Mouse (Mus musculus) megakaryocyte progenitor cell, adult 5-6 weeks (primary cell): ENCODE results near the gene Slc43a1. TPM values are rescaled to one million over a fixed set of nuclear protein-coding genes. Genes with fewer than 3 reads are reported as not detected.

ENCODE experiments used
- ATAC-seq: replicated peaks from 2 replicates; pipeline ENCODE4 v1.8.0; 2016; ENCODE audit warnings: mild to moderate bottlenecking, moderate TSS enrichment, inconsistent platforms; ENCODE audit not compliant: poor library complexity
- total RNA-seq, 2 experiments: library from RNA; stranded (forward) in 1 of 2; stranded (reverse) in 1 of 2; fragments of 157-497, 149-512 nt in 1 of 2; fragments of 200-1000 nt in 1 of 2; gene quantifications; 2 replicates each; pipeline versions ENCODE4 v1.2.3 to v1.2.4; 2015 to 2017

The Slc43a1 gene
- total RNA-seq, 2 experiments from 2014 or later = 14.2 to 33.4 TPM

DNA sequence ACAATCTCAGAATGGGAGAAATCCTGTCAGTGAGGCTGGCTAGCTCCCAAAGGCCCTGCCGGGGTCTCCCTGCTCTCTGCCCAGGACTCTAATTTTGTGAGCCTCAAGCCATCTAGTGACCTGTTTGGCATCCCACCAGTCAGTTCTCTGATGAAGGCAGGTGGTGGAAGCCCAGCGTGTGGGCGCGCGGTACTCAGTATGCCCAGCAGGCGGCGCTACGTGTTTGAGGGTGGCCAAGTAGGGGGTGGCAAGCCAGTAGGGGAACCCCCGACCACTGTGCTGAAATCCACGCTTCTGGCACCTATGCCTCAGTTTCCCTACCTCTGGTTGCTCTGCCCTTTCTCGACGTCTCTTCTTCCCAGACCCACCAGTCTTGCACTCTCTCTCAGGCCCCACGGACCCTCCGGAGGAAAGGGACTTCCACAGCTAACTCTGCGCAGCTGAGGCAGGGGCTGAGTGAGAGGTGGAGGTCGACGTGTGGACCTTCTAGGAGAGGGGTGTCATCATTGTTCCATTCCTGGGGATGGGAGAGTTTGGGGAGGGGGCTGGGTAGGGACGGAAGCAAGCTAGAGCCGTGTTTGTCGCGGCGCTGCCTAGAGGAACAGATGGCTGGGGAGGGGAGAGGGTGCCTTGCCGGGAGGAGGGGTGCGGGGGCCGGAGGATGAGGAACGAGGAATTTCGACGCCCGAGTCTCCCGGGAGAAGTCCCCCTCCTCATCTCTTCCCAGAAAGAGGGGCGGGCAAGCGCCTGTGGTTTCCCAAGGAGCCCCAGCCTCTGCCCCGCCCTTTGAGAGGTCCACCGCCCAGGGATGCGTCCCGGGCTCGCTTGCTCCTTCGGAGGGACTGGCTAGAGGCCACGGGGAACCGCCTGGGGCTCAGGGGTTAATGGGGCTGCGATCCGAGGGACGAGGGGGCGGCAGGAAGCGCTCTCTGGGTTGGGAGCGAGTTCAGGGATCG is 27.2 kb downstream of the Slc43a1 start:
- ATAC-seq = peak; percentile 47

DNA sequence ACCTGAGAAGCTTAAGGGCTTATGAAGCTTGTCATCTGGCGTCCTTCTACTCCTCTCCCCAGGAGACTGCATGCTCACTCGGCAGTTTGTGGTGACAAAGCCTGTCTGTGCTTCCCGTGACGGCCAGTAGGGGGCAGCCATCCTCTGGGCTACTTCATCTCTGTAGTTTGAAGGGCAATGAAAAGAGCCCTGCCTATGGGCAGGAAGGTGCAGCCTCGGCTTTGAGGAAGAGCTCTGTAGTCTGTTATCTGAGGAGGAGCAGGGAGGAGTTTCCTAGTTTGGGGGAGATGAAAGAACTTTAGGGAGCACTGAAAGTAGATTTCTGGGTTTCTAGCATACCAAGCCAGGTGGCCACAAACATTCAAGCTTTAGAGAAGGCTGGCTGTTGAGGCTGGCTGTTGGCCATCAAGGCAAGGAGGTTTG is 29.9 kb downstream of the Slc43a1 start:
- ATAC-seq = peak; percentile 74

DNA sequence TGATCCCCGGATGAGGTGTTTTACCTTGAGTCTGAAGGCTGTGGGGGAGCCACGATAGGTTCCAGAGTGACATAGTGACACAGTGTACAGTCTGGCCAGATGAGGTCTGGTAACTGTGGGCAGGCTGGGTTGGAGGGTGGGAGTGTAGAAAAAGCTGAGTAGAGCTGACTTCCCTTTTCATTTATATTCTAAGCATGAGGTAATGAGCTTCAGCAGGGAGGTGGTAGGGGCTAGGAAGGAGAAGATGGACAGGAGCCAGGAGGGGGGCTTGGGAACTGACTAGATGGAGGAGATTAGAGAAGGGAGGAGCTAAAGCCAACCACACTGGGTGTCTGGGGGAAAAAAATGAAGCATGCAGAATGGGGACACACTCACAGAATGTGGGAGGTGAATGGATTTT is 30.3 kb downstream of the Slc43a1 start:
- peak; percentile 33 for ATAC-seq

DNA sequence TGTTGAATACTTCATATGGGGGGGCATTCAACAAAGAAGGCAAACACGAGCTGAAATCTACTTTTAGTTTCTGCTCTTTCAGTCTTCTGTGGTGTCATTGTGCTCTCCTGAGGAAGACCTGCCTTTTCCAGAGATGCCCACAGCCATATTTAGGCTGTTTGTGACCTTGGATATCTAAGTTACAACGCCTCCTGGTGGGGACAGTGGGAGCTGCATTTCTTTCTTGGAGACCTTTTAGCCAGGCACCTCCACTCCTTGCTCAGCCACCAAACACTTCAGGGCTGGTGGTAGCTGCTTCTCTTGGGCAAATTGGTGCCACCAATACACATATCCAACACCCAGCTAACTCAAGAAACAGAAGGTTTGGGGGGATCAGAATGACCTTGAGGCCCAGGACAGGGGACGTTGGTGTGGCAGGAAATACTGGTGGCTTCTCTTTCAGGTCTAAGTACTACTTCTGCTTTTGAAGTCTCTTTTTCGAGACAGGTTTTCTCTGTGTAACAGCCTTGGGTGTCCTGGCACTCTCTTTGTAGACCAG is 32.0 kb downstream of the Slc43a1 start:
- ATAC-seq = peak; percentile 15; the same call in 1 of the 2 replicates

DNA sequence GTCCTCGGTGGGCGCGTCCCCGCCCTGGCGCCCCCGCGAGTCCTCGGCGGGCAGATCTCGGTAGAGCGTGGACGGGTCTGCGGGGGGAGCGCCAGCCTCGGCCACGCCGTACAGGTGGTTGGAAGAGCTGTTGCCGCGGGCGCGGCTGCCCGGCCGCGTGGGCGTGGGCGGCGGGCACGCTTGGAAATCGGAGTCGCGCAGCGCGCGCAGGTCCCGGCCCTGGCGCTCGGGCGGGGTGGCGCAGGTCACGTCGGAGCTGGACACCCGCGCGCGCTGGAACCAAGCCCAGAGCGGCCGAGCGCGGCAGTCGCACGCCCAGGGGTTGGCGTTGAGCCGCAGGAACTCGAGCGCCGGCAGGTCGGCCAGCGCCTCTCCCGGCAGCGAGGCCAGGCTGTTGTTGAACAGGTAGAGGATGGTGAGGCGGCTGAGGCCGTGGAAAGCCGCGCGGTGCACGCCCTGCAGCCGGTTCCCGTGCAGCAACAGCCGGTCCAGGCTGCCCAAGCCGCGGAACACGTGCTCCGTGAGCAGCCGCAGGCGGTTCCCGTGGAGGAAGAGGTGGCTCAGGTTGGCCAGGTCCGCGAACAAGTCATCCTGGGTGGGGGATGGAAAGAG is 33.6 kb downstream of the Slc43a1 start:
- ATAC-seq = 0 out of 2 replicates have a peak, but pooled peaks have one; percentile 6

DNA sequence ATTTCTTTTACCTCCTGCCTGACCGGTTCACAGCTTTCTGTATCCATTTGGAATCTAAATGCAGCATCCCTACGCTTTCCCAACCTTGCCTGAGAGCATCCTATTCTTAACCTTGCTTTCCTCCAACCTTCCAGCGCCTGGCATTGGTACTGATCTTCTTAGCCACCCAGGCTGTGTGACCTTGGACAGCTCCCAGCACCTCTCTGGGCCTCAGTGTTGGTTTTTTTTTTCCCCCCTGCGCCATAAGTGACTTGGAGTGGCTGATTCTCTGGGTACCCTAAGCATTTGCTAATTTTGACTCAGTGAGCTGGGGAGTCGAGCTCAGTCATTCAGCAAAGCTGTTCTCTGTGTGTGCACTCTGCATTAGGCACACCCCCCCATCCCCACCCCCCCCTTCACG is 37.2 kb downstream of the Slc43a1 start:
- no peak for ATAC-seq

DNA sequence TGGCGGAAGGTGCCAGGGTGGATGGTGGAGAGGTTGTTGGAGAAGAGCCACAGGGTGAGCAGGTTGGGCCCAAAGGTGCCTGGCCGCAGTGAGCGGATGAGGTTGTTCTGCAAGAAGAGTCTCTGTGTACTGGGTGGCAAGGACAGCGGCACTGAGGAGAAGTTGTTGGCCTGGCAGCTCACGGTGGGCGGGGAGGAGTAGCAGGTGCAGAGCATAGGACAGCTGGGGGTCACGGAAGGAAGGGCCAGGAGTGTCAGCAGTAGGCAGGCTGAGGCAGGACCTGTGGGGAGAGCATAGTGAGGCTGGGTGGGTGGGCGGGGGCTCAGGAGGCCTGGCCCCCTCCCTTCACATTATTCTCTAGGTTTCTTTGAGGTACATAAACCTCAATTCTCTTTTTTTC is 41.9 kb downstream of the Slc43a1 start:
- ATAC-seq = no peak

DNA sequence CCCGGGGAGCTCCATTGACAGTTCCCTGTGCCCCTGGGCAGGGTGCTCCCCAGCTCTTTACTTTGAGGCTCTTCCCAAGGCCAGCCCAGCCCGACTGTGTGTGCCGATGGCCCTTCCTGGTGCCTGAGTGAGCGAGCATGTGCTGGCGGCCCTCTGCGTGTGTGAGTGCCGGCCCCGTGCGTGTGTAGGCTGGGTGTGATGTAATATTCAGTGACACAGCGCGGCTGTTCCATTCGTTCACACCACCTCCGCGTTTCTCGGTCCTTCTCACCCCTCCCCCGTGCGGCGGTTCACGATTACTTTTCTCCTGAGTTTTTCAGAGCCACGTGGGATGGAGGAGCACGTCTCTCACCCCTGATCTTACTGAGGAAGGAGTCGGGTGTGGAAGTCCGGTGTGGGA is 44.0 kb downstream of the Slc43a1 start:
- ATAC-seq = peak; percentile 77

DNA sequence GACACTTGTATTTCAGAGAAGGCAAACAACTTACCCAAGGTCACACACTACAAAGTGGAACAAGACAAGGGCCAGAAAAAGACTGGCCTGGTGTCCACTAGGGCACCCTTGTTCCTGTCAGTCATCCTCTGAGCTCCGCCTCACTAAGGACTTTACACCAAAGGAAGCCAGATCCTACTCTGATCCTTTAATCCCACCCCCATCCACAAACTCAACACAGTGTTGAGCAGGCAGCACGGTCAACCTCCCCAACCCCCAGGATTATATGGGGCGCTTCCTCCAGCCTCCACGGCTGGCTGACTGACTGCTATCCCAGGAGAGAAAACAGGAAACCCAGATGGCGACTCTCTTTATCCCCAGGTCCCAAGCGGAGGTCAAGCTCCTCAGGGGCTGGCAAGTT is 44.4 kb downstream of the Slc43a1 start:
- no peak for ATAC-seq

DNA sequence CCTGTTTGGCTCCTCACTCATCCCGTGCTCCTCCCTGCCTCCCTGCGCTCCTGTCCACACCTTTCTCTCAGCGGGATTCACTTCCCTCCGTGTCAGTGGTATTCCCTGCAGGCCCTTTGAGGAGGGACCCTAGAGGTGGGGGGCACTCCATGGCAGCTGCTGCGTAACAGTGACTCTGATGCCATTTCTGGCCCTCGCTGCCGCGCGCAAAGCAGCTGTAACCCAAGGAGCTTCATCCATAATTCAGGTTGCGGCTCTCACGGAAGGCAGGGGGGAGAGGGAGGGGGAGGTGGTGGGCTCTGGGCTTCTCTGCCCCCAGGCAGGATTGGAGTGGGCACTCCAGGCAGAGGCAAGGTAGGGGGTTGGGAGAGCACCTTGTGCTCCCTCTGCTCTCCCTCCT is 44.9 kb downstream of the Slc43a1 start:
- no peak for ATAC-seq

DNA sequence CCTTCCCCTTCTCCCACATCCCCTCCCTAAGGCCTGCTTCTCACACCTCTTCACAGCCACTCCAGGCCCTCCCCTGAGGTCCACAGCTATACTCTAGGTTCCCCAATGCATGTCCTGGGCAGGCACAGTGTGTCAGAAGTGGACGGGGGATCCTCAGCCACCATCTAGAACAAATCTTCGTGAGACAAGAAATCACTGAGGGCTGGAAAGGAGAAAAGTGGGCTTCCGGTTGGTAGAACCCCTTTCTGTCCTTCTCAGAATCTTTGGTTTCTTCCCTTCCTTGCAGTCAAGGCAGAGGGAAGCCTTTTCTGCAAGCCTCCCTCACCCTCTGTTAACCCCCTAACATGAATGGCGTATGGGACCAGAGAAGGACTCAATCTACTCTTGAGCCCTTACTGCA is 45.3 kb downstream of the Slc43a1 start:
- no peak for ATAC-seq

DNA sequence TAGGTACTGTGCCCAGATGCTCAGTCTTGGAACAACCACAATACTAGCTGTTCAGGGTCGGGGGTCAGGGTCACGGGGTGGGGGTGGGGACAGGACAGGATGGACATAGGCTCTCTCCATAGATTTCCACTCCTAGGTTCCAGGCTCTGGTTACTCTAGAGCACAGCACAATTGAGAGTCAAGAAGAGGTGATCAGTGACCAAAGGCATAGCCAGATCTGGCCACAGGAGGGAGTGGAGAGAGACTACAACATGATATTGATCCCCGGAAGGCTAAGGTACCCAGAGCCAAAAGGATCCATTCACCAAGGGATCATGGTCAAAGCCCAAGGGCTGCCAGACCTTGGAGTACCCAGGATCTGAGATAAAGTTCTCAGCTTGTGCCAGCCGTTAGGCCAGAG is 46.0 kb downstream of the Slc43a1 start:
- ATAC-seq = no peak

DNA sequence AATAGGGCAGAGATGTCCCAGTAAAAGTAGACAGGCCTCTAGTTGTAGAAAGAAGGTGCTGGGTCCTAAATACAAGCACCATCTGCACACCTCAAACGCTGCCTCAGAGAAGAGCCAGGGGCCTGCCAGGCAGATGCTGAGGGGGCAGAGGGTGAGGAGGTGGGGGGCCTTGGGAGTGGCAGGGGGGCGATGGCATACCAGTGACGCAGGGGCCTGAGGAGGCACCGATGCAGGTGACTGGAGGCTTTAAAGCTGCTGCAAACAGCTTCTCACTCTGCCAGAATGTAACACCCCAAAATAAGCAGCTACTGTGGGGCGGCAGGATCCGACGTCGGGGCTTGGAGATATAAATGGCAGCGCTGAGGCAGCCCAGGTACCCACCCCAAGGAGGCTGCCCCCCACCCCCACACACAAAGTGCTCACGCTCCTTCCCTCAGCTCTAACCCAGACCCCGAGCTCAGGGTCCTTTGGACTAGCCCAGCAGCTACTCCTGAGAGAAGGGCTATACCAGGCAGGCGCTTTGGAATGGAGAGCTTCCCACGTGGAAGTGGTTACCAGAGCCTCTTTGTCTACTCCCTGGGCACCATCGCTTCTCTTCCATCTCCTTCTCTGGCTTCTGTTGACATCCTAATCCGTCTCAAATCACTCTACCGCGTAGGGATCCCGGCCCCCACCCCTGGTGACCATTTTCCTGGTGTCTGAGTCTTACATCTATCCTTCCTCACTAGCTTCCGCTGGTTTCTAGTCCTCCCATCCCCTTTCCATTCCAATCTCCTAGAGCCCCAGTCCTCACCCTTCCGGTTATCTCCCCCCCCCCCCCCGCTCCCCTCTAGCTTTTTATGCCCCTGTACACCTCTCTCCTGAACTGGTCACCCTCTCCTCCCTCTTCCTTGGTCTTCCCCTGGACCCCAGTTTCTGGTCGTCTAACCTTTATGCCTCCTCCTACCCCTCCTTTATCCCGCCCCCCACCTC is 46.7 kb downstream of the Slc43a1 start:
- ATAC-seq = no peak

DNA sequence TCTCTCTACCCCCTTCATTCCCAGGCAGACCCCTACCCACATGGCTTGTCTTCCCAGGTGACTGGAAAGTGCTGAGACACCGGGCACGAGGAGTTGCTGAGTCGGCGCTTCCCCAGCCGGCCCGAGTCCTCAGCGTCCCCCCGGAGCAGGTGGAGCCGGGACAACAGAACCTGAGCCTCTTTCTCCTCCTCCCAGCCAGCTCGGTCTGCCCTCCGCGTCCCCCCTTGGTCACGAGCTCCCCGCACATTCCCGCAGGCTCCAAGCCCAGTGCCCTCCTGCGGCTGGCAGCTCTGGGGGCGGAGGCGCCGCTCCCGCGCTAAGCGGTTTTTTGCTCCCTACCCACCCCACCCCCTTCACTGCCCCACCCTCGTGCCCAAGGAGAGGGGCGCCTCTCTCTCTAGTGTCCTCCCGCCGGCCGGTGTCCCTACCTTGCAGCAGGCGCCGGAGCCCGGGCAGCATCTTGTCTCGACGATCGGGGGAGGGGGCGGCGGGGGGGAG is 47.6 kb downstream of the Slc43a1 start, which contains the start of gene Rtn4rl2:
Gene Rtn4rl2 (minus strand): TSS at position 477 of the 498 bp plus-strand sequence.
- ATAC-seq = no peak

DNA sequence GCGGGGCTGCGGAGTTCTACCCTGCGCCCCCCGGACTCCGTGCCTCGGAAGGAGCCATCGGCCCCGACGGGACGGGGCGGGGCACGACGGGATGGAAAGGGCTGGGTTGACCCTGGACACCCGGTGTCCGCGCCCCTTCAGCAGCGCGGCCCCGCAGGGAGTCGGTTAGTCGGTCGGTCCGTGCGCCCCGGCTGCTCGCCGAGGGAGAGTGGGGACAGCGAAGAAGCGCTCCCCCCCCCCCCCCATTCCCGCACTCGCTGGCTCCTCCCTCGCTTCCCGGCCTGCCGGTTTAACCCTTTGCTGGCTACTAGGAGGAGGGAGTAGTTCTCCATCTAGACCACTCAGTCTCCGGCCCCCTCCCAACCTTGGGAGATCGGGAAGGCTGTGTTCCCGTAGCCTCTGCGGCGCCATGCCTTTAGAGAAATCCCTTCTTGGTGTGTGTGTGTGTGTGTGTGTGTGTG is 48.2 kb downstream of the Slc43a1 start:
- ATAC-seq = no peak

DNA sequence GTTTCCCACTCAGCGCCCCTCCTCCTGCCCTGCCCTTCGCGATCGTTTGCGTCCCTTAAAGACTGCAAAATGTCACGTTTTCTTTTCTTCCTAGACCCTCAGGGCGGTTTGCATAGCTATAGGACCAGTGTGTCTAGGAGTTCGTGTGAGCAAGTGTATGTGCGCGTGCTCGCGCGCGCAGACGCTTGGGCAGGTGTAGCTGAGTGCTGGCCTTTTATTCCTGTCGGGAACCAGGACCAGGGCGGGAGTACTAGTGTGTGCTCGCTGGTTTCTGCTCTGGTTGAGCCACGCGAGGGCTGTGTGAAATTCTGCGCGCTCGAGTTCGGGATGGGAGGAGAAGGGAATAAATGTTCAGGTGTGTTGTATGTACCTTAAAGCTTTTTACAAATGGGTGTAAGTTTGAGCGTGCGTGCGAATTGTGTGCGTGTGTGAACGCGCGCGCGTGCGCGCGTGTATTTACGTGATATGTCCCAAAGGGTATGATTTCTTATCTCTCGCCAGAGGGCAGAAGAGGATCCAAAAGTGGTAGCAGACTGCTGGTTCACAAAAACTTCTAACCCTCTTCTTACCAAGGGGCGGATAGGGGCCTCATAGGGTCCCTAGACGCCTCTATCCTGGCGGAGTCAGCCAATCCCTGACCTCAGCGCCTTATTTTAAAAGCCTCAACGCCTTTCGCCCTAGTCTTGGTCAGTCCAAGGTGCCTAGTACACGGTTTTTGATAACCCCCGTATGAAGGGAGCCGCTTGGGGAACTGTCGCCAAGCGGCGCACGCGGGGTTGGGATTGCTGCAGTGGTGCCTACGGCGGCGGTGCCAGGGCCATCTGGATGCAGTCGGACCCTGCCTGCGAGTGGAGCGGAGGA is 49.0 kb downstream of the Slc43a1 start:
- peak; percentile 44 for ATAC-seq

DNA sequence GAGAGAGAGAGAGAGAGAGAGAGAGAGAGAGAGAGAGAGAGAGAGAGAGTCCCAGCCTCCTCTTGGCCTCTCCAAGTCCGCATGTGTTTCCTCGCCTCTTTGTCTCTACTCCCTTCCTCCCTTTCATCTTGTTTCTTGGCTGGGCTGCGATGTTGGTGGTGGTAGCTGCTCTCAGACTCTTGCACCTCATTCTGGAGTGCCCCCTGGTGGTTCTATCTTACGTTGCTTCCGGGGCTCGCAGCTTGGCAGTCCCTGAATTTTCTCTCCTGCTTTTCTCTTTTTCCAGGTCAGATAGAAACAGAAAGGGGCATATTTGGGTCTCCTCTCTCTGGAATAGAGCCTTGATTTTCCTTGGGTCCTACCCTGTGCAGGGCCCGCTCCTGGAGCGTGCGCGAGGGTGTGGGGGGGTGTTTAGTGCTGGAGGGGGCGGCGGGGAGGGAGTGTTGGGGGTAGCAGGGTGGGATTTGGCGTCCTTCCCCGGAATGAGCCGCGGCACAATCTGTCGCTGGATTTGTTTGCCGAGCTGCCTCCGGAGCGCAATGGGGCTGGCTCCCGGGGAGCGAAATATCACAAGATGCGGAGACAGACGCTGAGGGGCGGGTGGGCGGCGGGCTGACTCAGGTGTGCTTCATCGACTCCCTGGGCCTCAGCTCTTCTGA is 50.1 kb downstream of the Slc43a1 start:
- peak; percentile 62 for ATAC-seq

DNA sequence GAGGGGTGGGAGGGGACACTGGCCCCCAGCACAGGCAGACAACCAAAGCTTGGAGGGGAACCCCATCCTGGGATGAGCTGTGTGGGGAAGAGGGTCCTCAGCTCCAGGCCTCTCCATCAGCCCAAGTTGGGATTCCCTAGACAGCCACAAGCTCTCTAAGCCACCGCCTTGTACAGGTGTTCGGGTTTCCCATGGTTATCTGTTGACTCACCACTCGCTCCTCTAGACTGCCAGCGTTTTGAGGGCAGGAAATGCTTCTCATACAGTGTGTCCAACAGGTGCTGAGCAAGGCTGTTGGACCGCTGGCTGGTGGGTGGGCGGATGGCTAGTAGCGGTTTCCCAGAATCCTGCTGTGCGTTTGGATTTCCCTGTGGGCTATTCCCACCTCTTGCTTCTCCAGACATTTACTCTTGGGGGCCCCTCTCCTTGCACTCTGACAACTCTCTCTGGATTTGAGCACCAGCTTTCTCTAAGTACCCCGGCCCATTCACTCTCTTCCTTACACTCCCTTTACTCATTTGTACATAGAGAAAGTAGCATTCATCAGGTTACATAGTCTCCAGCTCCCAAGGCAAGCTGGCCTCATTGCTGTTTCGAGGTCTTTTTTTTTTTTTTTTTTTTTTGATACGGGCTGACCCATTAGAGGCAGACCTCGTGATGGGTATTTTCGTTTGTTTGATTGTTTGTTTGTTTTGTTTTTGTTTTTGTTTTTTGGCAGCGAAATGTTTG is 50.8 kb downstream of the Slc43a1 start:
- ATAC-seq = no peak
